Comparison of ENCODE assay signal across 22 mouse cellular contexts in the genomic region with DNA sequence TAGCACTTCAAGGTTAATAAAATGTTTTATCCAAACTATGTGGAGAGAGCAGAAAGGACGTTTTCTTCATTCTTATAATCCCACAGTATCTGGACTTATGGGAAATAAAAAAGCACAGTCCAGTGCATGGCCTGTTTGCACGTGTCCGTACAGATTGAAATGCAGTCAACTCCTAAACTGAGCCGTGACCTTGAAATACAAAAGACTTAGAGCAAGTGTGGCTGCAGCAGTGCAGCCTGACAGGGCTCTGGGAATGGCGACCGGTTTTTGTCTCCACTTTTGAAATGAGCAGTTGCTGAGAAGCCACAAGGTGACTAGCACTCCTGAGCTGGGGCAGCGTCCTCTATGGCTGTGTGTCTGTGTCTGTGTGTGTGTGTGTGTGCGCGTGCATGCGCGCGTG.
DNase-seq lines count a peak whose midpoint lies in the region; ATAC-seq and TF ChIP-seq lines count a peak whose summit lies in the region.
"Had no signal": no experiment of that assay in that cellular context is flagged by ENCODE, and none has a peak within 500 bp of the region (broad histone marks: within the 10 kb centered on the region; RNA-seq: fewer than 3 reads in every experiment).

No protein-coding gene starts in this region.

- intact Hi-C loops in heart, adult 2 months (cut with DNase I) = no loop called here
- intact Hi-C loops in heart, postnatal 25 days (cut with DNase I) = loop anchor here (5.0 kb wide), 1 partner anchor 64 kb away; no protein-coding TSS in a partner anchor

- H3K4me1 ChIP-seq in heart, embryonic 12.5 days (replicated peaks) = peaks cover 9% of the 10 kb centered on the region
- H3K4me1 ChIP-seq in heart, adult 2 months (ENCODE audit: control insufficient read depth, insufficient read depth, low read length) = peaks cover 4% of the 10 kb centered on the region
- H3K4me1 ChIP-seq in heart, embryonic 16.5 days (ENCODE audit: control insufficient read depth, insufficient read depth, low read length) = 0 out of 2 replicates have a peak, but pooled peaks cover 7% of the 10 kb centered on the region
- H3K4me1 ChIP-seq in bone marrow macrophage, adult 2 months (ENCODE audit: control insufficient read depth, insufficient read depth, low read length) = peaks cover 68% of the 10 kb centered on the region
- H3K4me1 ChIP-seq: forebrain, embryonic 10.5 days; hindbrain, embryonic 15.5 days had no signal

- H3K4me3 ChIP-seq in heart, embryonic 12.5 days = no peak overlapping the region
- no peak overlapping the region for H3K4me3 ChIP-seq in heart, adult 2 months
- no peak overlapping the region for H3K4me3 ChIP-seq in heart, embryonic 16.5 days (ENCODE audit: low read length)
- H3K4me3 ChIP-seq in bone marrow macrophage, adult 2 months (ENCODE audit: insufficient read depth, low read length) = no peak overlapping the region
- H3K4me3 ChIP-seq: embryonic facial prominence, embryonic 15.5 days; erythroblast, embryonic 14.5 days; forebrain, embryonic 10.5 days; gastrocnemius, adult 2 months; hindbrain, embryonic 15.5 days; kidney, embryonic 15.5 days had no signal

- H3K27ac ChIP-seq in heart, embryonic 12.5 days (ENCODE audit: poor library complexity, severe bottlenecking) = peak overlapping the region; percentile 37; the same call in 1 of the 2 replicates
- H3K27ac ChIP-seq in heart, adult 2 months = no peak overlapping the region
- H3K27ac ChIP-seq in heart, embryonic 16.5 days (ENCODE audit: low read length) = 0 out of 2 replicates have a peak overlapping the region, but pooled peaks have one; percentile 40
- H3K27ac ChIP-seq in bone marrow macrophage, adult 2 months (ENCODE audit: insufficient read depth, low read depth, low read length) = peak overlapping the region; percentile 100
- H3K27ac ChIP-seq: embryonic facial prominence, embryonic 15.5 days; forebrain, embryonic 10.5 days; gastrocnemius, adult 2 months; hindbrain, embryonic 15.5 days; kidney, embryonic 15.5 days had no signal

- H3K4me2 ChIP-seq in heart, embryonic 12.5 days = no peak overlapping the region
- no peak overlapping the region for H3K4me2 ChIP-seq in heart, embryonic 16.5 days (ENCODE audit: low read depth, low read length)
- H3K4me2 ChIP-seq: embryonic facial prominence, embryonic 15.5 days; hindbrain, embryonic 15.5 days; kidney, embryonic 15.5 days had no signal

- no peak for DNase-seq in heart, adult 2 months
- no peak for DNase-seq in heart, postnatal 25 days (ENCODE audit: low spot score)
- peak; percentile 36 for DNase-seq in R1 (ENCODE audit: low read depth, low spot score)
- DNase-seq in gastrocnemius, postnatal 10 days = no peak
- DNase-seq: adrenal gland, postnatal 14 days; cerebellum, adult 18-20 months; cerebellum, adult 9-11 months; cerebellum, postnatal 36 days; gastrocnemius, adult 2 months; kidney, adult 2 months had no signal

- WGBS in heart, embryonic 12.5 days = 82% methylated on average over 12 of the region's 12 CpGs
- WGBS in heart, adult 2 months = 81% methylated on average over 12 of the region's 12 CpGs
- 70% methylated on average over 12 of the region's 12 CpGs for WGBS in heart, embryonic 16.5 days

- no peaks in the 10 kb centered on the region for H3K27me3 ChIP-seq in heart, embryonic 12.5 days (replicated peaks)
- no peaks in the 10 kb centered on the region for H3K27me3 ChIP-seq in heart, adult 2 months (ENCODE audit: control insufficient read depth, insufficient read depth, low read length)
- H3K27me3 ChIP-seq in heart, embryonic 16.5 days (ENCODE audit: control insufficient read depth, insufficient read depth, low read length) = no peaks in the 10 kb centered on the region
- H3K27me3 ChIP-seq: embryonic facial prominence, embryonic 15.5 days; hindbrain, embryonic 15.5 days; kidney, embryonic 15.5 days had no signal

- H3K36me3 ChIP-seq in heart, embryonic 12.5 days = peaks cover 81% of the 10 kb centered on the region
- no peaks in the 10 kb centered on the region for H3K36me3 ChIP-seq in heart, adult 2 months (ENCODE audit: control insufficient read depth, insufficient read depth, low read length)
- peaks cover 12% of the 10 kb centered on the region; the same call in 1 of the 2 replicates for H3K36me3 ChIP-seq in heart, embryonic 16.5 days (ENCODE audit: control insufficient read depth, insufficient read depth)

- TF ChIP-seq EP300 in heart, adult 2 months (IDR thresholded peaks at IDR 0.05; ENCODE audit: insufficient read depth, low read depth, low read length) = no peak

- TF ChIP-seq CTCF in heart, adult 2 months (IDR thresholded peaks at IDR 0.05) = no peak
- no peak for TF ChIP-seq CTCF in bone marrow macrophage, adult 2 months (IDR thresholded peaks at IDR 0.05; ENCODE audit: low read depth, low read length)

- no peak for ATAC-seq in heart, embryonic 12.5 days (ENCODE audit: insufficient number of reproducible peaks, low FRiP score)
- no peak for ATAC-seq in heart, embryonic 16.5 days (replicated peaks; ENCODE audit: extremely low read depth, insufficient read depth, low FRiP score)
- ATAC-seq: activated CD4-positive, CD25-positive, alpha-beta regulatory T cell, adult 4 months; forebrain, embryonic 14.5 days; intestine, embryonic 16.5 days had no signal

- no peak for TF ChIP-seq POLR2A in heart, adult 2 months (IDR thresholded peaks at IDR 0.05; ENCODE audit: insufficient read depth, low read depth, low read length)
- no peak for TF ChIP-seq POLR2A in bone marrow macrophage, adult 2 months (IDR thresholded peaks at IDR 0.05; ENCODE audit: borderline replicate concordance, low read depth, low read length)

- no peaks in the 10 kb centered on the region for H3K9me3 ChIP-seq in heart, embryonic 12.5 days (replicated peaks)
- H3K9me3 ChIP-seq in heart, embryonic 16.5 days (replicated peaks; ENCODE audit: control insufficient read depth, low read length) = no peaks in the 10 kb centered on the region
- H3K9me3 ChIP-seq: embryonic facial prominence, embryonic 15.5 days; forebrain, embryonic 10.5 days; G1E; hindbrain, embryonic 15.5 days; kidney, embryonic 15.5 days had no signal

- H3K79me2 ChIP-seq in heart, adult 2 months (replicated peaks; ENCODE audit: control insufficient read depth, insufficient read depth, low read length) = no peaks in the 10 kb centered on the region

- H3K9ac ChIP-seq in heart, embryonic 12.5 days = no peak overlapping the region
- H3K9ac ChIP-seq in heart, adult 2 months (ENCODE audit: low read depth, low read length) = no peak overlapping the region
- H3K9ac ChIP-seq in heart, embryonic 16.5 days (ENCODE audit: low read length) = peak overlapping the region; percentile 47; the same call in 1 of the 2 replicates
- H3K9ac ChIP-seq: embryonic facial prominence, embryonic 15.5 days; hindbrain, embryonic 15.5 days; kidney, embryonic 15.5 days had no signal
